Mouse (Mus musculus) c-Kit-positive CD71-positive TER-119-negative erythroid progenitor cells, embryonic 14.5 days (primary cell): ENCODE results near the gene Gpm6b.

ENCODE experiments used
- DNase-seq: peaks from one replicate; pipeline ENCODE4 v3.0.0-alpha.2; 2013; ENCODE audit warnings: low read depth

The Gpm6b gene

DNA sequence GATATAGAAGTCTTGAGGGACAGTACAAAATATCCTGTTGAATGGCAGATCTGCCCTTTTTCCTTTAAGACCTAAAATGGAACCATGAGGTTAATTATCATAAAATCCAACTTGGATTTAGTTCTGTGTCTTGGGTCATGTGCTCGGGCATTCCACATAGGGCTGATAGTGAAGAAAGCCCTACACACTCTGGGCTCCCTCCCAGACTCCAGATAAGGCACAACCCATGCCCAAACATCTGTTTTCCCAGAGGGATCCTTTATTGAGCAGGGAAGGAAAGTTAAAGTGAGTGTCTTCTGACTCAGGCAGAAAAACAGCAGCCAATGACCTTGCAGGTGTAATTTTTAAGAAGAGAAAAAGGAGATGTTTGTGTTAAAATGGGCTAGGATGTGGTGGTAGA is 116.2 kb downstream of the Gpm6b start:
- no peak for DNase-seq

DNA sequence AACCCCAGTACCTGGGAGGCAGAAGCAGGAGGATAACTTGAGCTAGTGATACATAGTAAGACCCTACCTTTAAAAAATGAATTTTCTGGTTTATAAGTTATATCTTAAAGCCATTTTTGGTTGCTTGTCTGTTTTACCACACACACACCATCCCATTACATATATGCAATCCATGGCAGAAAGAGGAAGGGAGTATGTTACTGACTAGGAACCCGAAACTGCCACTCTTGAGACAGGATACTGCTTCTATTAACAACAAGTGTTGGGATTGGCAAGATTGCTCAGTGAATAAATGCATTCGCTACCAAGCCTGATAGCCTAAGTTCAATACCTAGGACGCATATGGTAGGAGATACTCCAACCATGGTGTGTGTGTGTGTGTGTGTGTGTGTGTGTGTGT is 117.6 kb downstream of the Gpm6b start:
- DNase-seq, result no peak

DNA sequence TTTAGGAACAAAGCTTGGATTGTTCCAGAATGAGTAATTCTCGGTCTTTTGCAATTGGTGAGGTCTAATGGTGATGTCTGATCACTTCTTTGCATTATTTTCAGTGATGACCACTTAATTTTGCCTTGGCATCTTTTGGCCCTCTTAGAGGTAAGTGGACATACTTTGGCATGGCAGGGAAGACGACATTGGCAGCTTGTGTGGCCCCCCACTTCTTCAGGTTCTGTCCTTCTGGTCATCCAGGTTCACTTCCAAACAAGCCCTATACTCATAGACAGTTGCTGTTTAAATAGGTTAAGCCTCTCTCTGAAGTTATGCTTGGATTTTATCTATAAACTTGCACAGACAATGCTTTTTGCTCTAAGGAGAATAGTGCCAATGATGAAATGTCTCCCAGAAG is 120.2 kb downstream of the Gpm6b start:
- DNase-seq, result no peak

DNA sequence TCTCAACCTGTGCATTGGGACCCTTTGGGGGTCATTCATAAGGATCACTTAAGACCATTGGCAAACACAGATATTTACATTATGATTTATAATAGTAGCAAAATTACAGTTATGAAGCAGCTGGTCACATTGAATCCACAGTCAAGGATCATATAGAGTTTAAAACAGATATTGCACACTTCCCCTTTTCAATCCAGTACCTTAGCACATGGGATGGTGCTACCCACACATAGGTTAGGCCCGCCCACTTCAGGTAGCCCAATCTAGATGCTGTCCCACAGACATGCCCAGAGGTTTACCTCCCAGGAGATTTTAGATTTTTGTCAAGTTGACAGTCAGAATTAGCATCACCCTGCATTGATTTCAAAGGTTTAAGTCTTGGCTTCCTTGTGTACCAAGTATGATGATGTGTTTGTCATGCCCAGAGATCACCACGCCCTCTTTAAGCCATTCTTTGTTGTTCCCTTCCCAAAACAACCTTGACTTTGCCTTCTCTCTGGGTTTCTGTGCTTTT is 121.3 kb downstream of the Gpm6b start:
- DNase-seq, result no peak

DNA sequence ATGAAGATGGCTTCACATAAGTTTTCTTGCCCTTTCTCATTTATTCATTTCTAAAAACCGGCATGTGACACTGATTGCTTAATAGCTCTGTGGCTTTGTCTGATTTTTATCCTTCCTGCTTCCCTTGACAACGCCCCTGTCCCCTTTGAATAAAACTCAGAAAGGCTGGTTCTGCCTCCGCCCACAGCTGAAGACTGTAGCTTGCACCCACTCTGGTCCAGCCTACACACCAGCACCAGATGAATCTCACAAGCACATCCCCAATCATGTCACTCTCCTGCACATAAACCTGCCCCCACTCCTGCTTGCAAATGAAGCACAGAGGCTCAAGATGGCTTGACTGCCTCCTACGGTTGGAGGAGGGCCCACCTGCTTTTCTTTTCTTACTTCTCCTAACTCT is 121.7 kb downstream of the Gpm6b start:
- DNase-seq, result no peak

DNA sequence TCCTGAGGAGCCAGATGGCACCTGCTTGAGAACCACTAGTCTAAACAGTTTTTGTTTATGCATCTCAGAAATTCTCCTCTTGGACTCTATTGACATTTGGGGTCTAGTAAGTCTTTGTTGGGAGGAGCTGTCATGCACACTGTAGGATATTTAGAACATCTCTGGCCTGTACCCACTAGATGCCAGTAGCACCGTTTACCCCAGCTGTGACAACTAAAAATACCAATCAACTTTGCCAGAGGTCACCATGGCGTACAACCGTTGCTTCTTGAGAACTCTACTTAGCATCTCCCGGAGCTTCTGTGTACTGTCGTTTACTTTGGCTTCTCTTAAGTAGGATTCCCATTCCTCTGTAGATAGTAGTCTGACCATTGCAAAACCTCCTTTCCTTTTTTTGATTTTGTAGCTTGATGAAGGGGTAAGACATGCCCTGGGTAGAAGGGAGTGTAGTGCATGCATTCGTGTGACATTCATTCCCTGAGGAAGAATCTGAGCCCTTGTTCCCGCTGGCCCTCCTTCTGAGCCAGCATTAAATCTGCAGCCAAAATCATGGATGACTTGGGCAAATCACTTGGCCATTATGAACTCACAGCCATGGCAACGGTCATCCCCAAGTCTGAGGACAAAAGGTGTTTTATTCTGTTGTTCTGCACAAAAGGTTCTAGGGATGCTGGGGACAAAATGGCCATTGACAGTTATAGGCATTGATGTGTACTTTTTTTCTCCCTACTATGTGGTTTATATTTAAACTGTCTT is 126.9 kb downstream of the Gpm6b start:
- DNase-seq, result no peak

DNA sequence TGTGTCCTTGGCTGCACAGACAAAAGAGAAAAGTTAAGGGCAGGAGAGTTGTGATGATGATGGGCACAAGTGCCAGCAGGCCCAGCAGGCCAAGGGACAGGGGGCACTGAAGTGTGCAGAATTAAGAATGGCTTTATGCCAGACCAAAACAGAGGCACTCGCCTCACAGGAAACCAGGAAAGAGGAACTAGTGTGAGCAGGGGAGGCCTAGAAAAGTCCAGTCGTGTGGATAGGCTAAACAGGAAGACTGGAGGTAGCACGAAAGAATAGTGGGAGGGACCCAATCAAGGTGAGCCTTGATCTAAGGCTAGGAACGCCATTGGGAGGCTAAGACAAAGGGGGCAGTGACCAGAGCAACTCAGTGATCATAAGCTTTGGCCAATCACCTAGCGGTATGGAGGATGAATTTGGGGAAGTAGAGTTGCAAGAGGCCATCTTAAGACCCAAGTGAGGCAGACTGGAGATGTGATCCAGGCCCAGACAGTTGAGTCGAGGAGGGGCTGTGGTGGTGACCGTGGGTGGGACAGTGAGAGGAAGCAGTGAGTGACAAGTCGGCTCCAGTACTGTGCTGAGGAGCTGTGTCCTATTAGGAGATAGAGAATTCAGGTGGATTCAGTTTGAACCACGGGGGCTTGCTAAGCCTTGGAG is 138.1 kb downstream of the Gpm6b start:
- no peak for DNase-seq

DNA sequence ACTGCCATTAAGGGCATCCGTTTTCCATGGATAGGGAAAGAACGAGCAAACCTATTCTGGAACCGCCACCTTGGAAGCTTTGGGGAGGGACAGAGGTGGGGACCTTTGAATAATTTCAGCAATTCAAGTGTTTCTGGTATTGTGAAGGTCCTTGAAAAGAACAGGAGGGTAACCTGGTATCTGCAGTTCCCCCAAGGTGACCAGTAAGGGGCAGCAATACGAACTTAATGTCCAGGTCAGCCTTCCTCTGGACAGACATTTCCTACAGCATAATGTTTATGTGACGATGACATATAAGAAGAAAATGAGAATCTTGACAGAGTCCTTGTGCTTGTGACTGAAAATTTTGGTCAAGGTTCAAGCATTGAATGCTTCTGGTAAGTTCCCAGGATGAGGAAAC is 139.9 kb downstream of the Gpm6b start:
- DNase-seq, result no peak

- DNase-seq, result no peak
Observed at GRCm38 (mm10) chrX:166383606-166384005, 144.9 kb downstream of the Gpm6b start.

DNA sequence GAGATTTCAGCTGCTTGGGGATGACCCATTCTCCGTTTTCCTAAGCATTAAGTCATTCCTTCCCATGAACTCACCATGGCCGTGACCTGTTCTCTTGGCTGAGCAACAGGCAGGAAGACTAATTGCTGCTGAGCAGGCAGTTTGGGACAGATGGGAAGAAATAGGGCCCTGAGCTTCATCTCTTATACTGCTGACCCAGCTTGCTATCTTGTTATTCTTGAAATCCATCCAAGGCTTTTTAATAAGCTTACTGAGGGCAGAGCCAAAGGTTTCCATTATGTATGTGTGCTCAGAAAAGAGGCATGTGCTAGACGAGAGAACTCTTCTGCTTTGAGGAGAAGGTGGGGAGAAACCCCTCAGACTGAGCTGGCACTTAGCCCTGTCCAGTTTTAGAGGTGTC is 146.2 kb downstream of the Gpm6b start:
- DNase-seq, result no peak

DNA sequence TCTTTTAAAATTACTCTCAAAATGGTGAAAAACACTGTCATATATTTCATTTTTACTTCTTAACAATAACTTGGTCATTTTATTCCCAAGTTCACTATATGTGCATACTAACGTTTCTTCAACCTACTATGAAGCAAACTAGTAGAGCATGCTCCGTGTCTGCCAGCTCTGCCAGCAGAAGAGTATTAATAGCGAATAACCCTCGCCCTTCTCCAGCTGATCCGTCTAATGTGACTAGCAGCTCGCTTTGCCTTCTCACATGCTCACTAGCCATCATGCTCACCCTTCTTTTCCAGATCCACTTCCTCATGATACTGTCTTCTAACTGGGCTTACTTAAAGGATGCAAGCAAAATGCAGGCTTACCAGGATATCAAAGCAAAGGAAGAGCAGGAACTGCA is 147.9 kb downstream of the Gpm6b start:
- no peak for DNase-seq

GRCm38 (mm10) chrX:166393753-166394152 is 155.0 kb downstream of the Gpm6b start:
- no peak for DNase-seq

DNA sequence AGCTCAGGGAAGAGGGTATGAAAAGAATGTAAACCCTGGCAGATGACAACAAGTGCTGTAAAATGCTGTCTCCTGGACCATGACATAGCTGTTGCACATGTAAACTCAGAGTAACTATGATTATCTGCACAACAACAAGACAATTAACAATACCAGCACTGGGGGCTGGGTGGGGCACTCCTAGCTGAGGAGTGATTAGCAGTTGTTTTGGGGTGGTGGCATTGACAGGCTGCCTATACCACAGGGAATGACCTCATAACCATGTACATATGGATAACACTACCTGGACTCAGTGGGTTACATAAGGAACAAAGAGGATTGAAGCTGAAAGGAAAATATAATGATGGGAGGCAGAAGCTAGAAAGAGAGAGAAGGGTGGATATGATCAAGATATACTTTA is 169.2 kb downstream of the Gpm6b start:
- DNase-seq, result peak; percentile 24

DNA sequence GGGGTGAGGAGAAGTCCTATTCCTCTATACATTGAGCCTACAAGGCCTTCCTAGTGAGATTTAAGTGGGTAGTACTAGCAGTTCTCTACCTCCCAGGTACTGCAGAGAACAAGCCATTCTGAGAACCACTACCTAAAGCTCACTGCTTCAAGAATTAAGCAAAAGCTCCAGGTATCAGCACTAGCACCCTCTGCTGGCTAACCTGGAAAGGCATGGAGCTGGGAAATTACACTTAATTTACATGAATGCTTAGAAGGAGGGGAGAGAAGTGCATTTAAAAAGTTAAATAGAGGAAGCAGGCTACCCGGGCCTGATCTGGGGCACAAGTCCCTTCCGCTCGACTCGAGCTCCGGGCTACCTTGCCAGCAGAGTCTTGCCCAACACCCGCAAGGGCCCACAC is 177.5 kb downstream of the Gpm6b start:
- no peak for DNase-seq

GRCm38 (mm10) chrX:166434812-166435211 is 196.1 kb downstream of the Gpm6b start:
- no peak for DNase-seq
